Mouse (Mus musculus): ENCODE measurements around the gene Klk1b27. TPM values are rescaled to one million over a fixed set of nuclear protein-coding genes. Genes with fewer than 3 reads are reported as not detected.

The Klk1b27 gene
- not detected in 2 replicates for polyA plus RNA-seq (2012; rRNA removed)

DNA sequence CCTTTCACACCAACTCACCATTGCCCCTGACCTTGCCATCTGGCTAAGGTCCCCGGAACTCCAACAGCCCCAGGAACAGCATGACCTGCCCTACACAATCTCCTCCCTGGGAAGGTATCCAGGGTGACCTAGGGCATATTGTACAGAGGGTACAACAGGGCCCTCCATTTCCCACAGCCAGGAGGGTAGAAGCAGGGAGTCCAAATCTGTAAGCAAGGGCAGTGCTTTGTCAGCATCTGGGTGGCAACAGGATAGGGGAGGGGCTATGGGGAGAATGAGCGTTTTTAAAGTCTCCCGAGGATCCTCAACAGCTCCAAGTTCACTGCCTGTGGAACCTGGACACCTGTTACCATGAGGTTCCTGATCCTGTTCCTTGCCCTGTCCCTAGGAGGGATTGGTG, at the start of gene Klk1b27:
Klk1b27 (plus strand) TSS at position 301 of the 400 bp plus-strand sequence.

DNA sequence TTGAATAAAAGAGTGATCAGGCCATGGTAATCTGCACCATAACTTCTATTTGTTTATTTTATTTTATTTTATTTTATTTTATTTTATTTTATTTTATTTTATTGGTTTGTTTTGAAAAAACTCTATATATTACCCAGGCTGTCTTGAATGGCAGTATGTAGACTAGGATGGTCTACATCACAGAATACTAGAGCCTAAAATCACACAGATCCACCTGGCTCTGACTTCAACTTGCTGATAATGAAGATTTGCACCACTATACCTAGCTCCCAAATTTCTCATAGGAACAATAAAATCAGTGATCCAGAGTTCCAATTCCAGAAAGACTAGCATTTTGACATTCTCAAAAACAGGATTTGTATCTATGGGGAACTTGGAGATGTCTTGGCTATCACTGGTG, 40.2 kb upstream of the Klk1b27 start, which contains the start of gene Klk1b26:
Klk1b26 (plus strand) TSS at position 301 of the 400 bp plus-strand sequence.

DNA sequence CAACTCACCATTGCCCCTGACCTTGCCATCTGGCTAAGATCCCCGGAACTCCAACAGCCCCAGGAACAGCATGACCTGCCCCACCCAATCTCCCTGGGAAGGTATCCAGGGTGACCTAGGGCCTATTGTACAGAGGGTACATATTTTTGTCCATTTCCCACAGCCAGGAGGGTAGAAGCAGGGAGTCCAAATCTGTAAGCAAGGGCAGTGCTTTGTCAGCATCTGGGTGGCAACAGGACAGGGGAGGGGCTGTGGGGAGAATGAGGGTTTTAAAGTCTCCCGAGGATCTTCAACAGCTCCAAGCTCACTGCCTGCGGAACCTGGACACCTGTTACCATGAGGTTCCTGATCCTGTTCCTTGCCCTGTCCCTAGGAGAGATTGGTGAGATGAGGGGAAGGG, 49.9 kb downstream of the Klk1b27 start, which contains the start of gene Klk1b21:
Klk1b21 (plus strand) TSS at position 301 of the 400 bp plus-strand sequence.

Other genes starting within 250 kb of the Klk1b27 start
- gene Klk7, start 241.0 kb upstream of the Klk1b27 start, polyA plus RNA-seq (2012; rRNA removed) = 0.02 TPM in 1 of 2 replicates, not detected in the other
- not detected in 2 replicates for gene Klk6, start 227.8 kb upstream of the Klk1b27 start, polyA plus RNA-seq (2012; rRNA removed)
- not detected in 2 replicates for gene Klk5, start 210.3 kb upstream of the Klk1b27 start, polyA plus RNA-seq (2012; rRNA removed)
- not detected in 2 replicates for gene Klk4, start 171.1 kb upstream of the Klk1b27 start, polyA plus RNA-seq (2012; rRNA removed)
- gene Klk15, start 118.5 kb upstream of the Klk1b27 start, polyA plus RNA-seq (2012; rRNA removed) = not detected in 2 replicates
- gene Klk1b8, start 101.6 kb upstream of the Klk1b27 start, polyA plus RNA-seq (2012; rRNA removed) = not detected in 2 replicates
- not detected in 2 replicates for gene Klk1b1, start 85.5 kb upstream of the Klk1b27 start, polyA plus RNA-seq (2012; rRNA removed)
- not detected in 2 replicates for gene Klk1b9, start 76.2 kb upstream of the Klk1b27 start, polyA plus RNA-seq (2012; rRNA removed)
- gene Klk1b11, start 56.4 kb upstream of the Klk1b27 start, polyA plus RNA-seq (2012; rRNA removed) = not detected in 2 replicates
- not detected in 2 replicates for gene Klk1b26, start 40.1 kb upstream of the Klk1b27 start, polyA plus RNA-seq (2012; rRNA removed)
- not detected in 2 replicates for gene Klk1b21, start 50.0 kb downstream of the Klk1b27 start, polyA plus RNA-seq (2012; rRNA removed)
- not detected in 2 replicates for gene Klk1b22, start 60.4 kb downstream of the Klk1b27 start, polyA plus RNA-seq (2012; rRNA removed)
- gene Klk1b16, start 84.5 kb downstream of the Klk1b27 start, polyA plus RNA-seq (2012; rRNA removed) = not detected in 2 replicates
- not detected in 2 replicates for gene Klk1b24, start 135.9 kb downstream of the Klk1b27 start, polyA plus RNA-seq (2012; rRNA removed)
- not detected in 2 replicates for gene Klk1b3, start 145.9 kb downstream of the Klk1b27 start, polyA plus RNA-seq (2012; rRNA removed)
- not detected in 2 replicates for gene Klk1b4, start 155.1 kb downstream of the Klk1b27 start, polyA plus RNA-seq (2012; rRNA removed)
- gene Klk1b5, start 163.7 kb downstream of the Klk1b27 start, polyA plus RNA-seq (2012; rRNA removed) = not detected in 2 replicates
- gene Klk1, start 173.1 kb downstream of the Klk1b27 start, polyA plus RNA-seq (2012; rRNA removed) = 0.03 TPM in 1 of 2 replicates, not detected in the other
- gene Gm36864, start 183.9 kb downstream of the Klk1b27 start, polyA plus RNA-seq (2012; rRNA removed) = not detected in 2 replicates
- 1.0 TPM in 2 replicates for gene 1700028J19Rik, start 194.4 kb downstream of the Klk1b27 start, polyA plus RNA-seq (2012; rRNA removed)
- 40.7 and 42.2 TPM in 2 replicates for gene 2410002F23Rik, start 194.4 kb downstream of the Klk1b27 start, polyA plus RNA-seq (2012; rRNA removed)
- not detected in 2 replicates for gene Acp4, start 205.1 kb downstream of the Klk1b27 start, polyA plus RNA-seq (2012; rRNA removed)
- not detected in 2 replicates for gene Gm15517, start 209.2 kb downstream of the Klk1b27 start, polyA plus RNA-seq (2012; rRNA removed)